In the genomic region with DNA sequence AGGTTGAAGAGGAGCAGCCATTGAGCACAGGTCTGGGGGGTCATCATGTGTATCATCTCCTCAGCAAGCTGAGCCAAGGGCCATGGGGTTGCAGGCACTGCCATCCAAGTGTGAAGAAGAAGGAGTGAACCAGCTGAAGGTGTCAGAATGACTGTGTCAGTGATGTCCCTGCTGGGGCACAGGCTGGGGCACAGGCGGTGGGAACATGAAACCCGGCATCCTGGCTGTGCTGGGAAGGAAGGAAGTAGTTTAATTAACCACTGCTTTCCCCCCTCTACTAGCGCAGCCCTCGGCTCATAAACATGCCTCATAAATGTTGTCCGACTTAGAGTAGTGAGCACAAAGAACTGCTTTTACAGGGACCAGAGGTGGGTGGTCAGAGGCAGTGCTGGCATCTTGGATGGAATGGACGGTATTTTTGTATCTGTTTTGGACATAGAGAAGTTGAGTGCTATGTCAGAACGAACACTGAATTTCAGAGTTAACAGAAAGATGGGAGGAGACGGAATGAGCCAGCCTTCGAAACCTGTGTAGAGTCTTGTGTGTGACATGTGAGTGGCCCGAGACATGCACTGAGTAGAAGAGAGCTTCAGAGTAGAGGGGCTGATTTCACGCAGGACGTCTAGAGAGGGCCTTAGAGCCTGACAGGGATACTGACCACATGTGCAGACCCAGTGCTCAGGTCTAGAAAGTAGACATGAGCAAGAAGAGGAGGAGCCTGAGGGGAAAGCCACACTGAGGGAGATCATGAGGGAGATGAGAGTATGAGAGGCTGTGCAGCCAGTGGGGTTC, we compare ENCODE assay signal across 9 mouse cellular contexts. TPM values are rescaled to one million over a fixed set of nuclear protein-coding genes. Genes with fewer than 3 reads are reported as not detected.
DNase-seq lines count a peak whose midpoint lies in the region; ATAC-seq and TF ChIP-seq lines count a peak whose summit lies in the region.
"Had no signal": no experiment of that assay in that cellular context is flagged by ENCODE, and none has a peak within 500 bp of the region (broad histone marks: within the 10 kb centered on the region; RNA-seq: fewer than 3 reads in every experiment).

No protein-coding gene starts in this region.

- H3K27me3 ChIP-seq in forebrain, embryonic 15.5 days: no peaks in the 10 kb centered on the region
- no peaks in the 10 kb centered on the region for H3K27me3 ChIP-seq in forebrain, postnatal 0 days (ENCODE audit: insufficient read depth, low read length)
- H3K27me3 ChIP-seq in embryonic facial prominence, embryonic 15.5 days: no peaks in the 10 kb centered on the region
- H3K27me3 ChIP-seq in limb, embryonic 15.5 days: no peaks in the 10 kb centered on the region

- peaks cover 37% of the 10 kb centered on the region for H3K4me1 ChIP-seq in forebrain, embryonic 15.5 days
- peaks cover 21% of the 10 kb centered on the region for H3K4me1 ChIP-seq in forebrain, postnatal 0 days (ENCODE audit: insufficient read depth)
- peaks cover 53% of the 10 kb centered on the region for H3K4me1 ChIP-seq in embryonic facial prominence, embryonic 15.5 days
- peaks cover 53% of the 10 kb centered on the region for H3K4me1 ChIP-seq in limb, embryonic 15.5 days

- H3K9ac ChIP-seq in forebrain, embryonic 15.5 days (replicated peaks): no peak overlapping the region
- no peak overlapping the region for H3K9ac ChIP-seq in forebrain, postnatal 0 days
- H3K9ac ChIP-seq in embryonic facial prominence, embryonic 15.5 days: no peak overlapping the region
- 0 out of 2 replicates have a peak overlapping the region, but pooled peaks have one; percentile 23 for H3K9ac ChIP-seq in limb, embryonic 15.5 days

- DNase-seq in forebrain, postnatal 0 days: no peak
- peak; percentile 24 for DNase-seq in kidney, postnatal 14 days
- no peak for DNase-seq in kidney, adult 18-20 months
- DNase-seq in left cerebral cortex, postnatal 10 days (ENCODE audit: extremely low spot score in 1 of 2, low spot score in 2 of 2): no peak
- no peak for DNase-seq in layer of hippocampus, adult 18-20 months (ENCODE audit: low spot score in 2 of 2)

- H3K36me3 ChIP-seq in forebrain, embryonic 15.5 days: peaks cover 11% of the 10 kb centered on the region
- H3K36me3 ChIP-seq in forebrain, postnatal 0 days (ENCODE audit: insufficient read depth): peaks cover 20% of the 10 kb centered on the region
- H3K36me3 ChIP-seq in embryonic facial prominence, embryonic 15.5 days: peaks cover 25% of the 10 kb centered on the region
- H3K36me3 ChIP-seq in limb, embryonic 15.5 days: peaks cover 27% of the 10 kb centered on the region

- H3K4me3 ChIP-seq in forebrain, embryonic 15.5 days: no peak overlapping the region
- H3K4me3 ChIP-seq in forebrain, postnatal 0 days (ENCODE audit: low read depth, low read length): no peak overlapping the region
- H3K4me3 ChIP-seq in embryonic facial prominence, embryonic 15.5 days (replicated peaks): no peak overlapping the region
- H3K4me3 ChIP-seq in limb, embryonic 15.5 days: no peak overlapping the region
- H3K4me3 ChIP-seq: myocyte had no signal

- TF ChIP-seq CTCF in forebrain, postnatal 0 days (IDR thresholded peaks at IDR 0.05; ENCODE audit: low read depth): no peak

- WGBS in forebrain, embryonic 15.5 days: 81% methylated on average over 12 of the region's 12 CpGs
- WGBS in forebrain, postnatal 0 days: 79% methylated on average over 12 of the region's 12 CpGs
- 53% methylated on average over 12 of the region's 12 CpGs for WGBS in embryonic facial prominence, embryonic 15.5 days
- 31% methylated on average over 12 of the region's 12 CpGs for WGBS in limb, embryonic 15.5 days

- H3K9me3 ChIP-seq in forebrain, embryonic 15.5 days: no peaks in the 10 kb centered on the region
- no peaks in the 10 kb centered on the region for H3K9me3 ChIP-seq in forebrain, postnatal 0 days (ENCODE audit: low read length)
- no peaks in the 10 kb centered on the region for H3K9me3 ChIP-seq in embryonic facial prominence, embryonic 15.5 days (replicated peaks)
- no peaks in the 10 kb centered on the region for H3K9me3 ChIP-seq in limb, embryonic 15.5 days

- H3K4me2 ChIP-seq in forebrain, embryonic 15.5 days (replicated peaks): no peak overlapping the region
- H3K4me2 ChIP-seq in forebrain, postnatal 0 days (ENCODE audit: low read depth): no peak overlapping the region
- H3K4me2 ChIP-seq in embryonic facial prominence, embryonic 15.5 days (replicated peaks): no peak overlapping the region
- H3K4me2 ChIP-seq in limb, embryonic 15.5 days: no peak overlapping the region

- 0 out of 2 replicates have a peak, but pooled peaks have one; percentile 37 for ATAC-seq in forebrain, embryonic 15.5 days (replicated peaks)
- ATAC-seq in forebrain, postnatal 0 days: no peak
- ATAC-seq in embryonic facial prominence, embryonic 15.5 days (ENCODE audit: insufficient number of reproducible peaks, low FRiP score, low TSS enrichment, low read depth): no peak
- ATAC-seq in limb, embryonic 15.5 days (ENCODE audit: insufficient number of reproducible peaks, low FRiP score, low TSS enrichment, low read depth): peak; percentile 42

- H3K27ac ChIP-seq in forebrain, embryonic 15.5 days (replicated peaks): no peak overlapping the region
- H3K27ac ChIP-seq in forebrain, postnatal 0 days (ENCODE audit: low read depth, low read length): no peak overlapping the region
- H3K27ac ChIP-seq in embryonic facial prominence, embryonic 15.5 days (replicated peaks): 0 out of 2 replicates have a peak overlapping the region, but pooled peaks have one; percentile 85
- H3K27ac ChIP-seq in limb, embryonic 15.5 days: peak overlapping the region; percentile 60

- intact Hi-C loops in left cerebral cortex, postnatal 10 days (cut with DNase I): loop anchor here (2.0 to 10.0 kb wide), 3 partner anchors 84 to 233 kb away; a partner anchor contains a TSS

RNA-seq across cellular contexts. Expression of a gene that starts 31.4 kb away (rescaled TPM):
- 13.9 and 15.1 TPM in 2 replicates for polyA plus RNA-seq in forebrain, embryonic 15.5 days (2015; fragmentation: Nextera tagmentation; extraction: Ambion mirVana)
- total RNA-seq in forebrain, postnatal 0 days (2014; rRNA removed): 59.5 and 63.6 TPM in 2 replicates
- 14.9 and 16.6 TPM in 2 replicates for polyA plus RNA-seq in forebrain, postnatal 0 days (2015; fragmentation: Nextera tagmentation; extraction: Ambion mirVana)
- polyA plus RNA-seq in embryonic facial prominence, embryonic 15.5 days (2015; fragmentation: Nextera tagmentation; extraction: Ambion mirVana): 24.8 and 33.1 TPM in 2 replicates
- polyA plus RNA-seq in limb, embryonic 15.5 days (2015; fragmentation: Nextera tagmentation; extraction: Ambion mirVana): 24.8 and 26.1 TPM in 2 replicates
- total RNA-seq in left cerebral cortex, postnatal 10 days (2021): 10 to 100 TPM; 29.2 to 30.1 TPM
- total RNA-seq in layer of hippocampus, adult 18-20 months (2021): 10 to 100 TPM; 41.2 to 42.7 TPM

Comparison
In these comparisons a context has a peak if more than half of its experiments do, and no peak if none do; other contexts are left out.
1. ATAC-seq: peak in forebrain, embryonic 15.5 days (single experiment) and limb, embryonic 15.5 days (single experiment); none in forebrain, postnatal 0 days (single experiment) and embryonic facial prominence, embryonic 15.5 days (single experiment).
2. H3K27ac ChIP-seq: peak in embryonic facial prominence, embryonic 15.5 days (single experiment) and limb, embryonic 15.5 days (single experiment); none in forebrain, embryonic 15.5 days (single experiment) and forebrain, postnatal 0 days (single experiment).